Mouse (Mus musculus): ENCODE results near the gene Xpo6. TPM values are rescaled to one million over a fixed set of nuclear protein-coding genes. Genes with fewer than 3 reads are reported as not detected.

The Xpo6 gene
- total RNA-seq, 1 experiment from 2014 or later = 76.0 TPM

DNA sequence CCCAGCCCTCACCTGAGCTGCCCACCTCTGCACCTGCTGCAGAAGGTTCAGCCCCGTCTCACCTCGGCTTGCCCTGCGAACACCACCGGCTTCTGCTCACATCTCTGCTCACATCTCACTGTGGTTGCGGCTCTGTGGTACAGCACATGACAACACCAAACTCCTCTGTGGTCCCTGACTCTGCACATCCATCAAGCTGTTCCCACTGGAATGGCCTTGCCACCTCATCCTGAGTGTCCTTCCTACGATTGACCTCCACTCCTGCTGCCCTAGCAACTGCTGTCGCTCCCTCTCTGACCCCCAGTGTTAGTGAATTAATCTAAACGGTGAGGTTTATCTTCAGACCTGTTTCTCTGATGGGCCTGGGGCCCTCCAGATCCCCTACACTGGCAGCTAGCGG is 115.1 kb downstream of the Xpo6 start:
- ATAC-seq (replicated peaks; ENCODE audit: low read depth, poor library complexity, severe bottlenecking) = no peak

DNA sequence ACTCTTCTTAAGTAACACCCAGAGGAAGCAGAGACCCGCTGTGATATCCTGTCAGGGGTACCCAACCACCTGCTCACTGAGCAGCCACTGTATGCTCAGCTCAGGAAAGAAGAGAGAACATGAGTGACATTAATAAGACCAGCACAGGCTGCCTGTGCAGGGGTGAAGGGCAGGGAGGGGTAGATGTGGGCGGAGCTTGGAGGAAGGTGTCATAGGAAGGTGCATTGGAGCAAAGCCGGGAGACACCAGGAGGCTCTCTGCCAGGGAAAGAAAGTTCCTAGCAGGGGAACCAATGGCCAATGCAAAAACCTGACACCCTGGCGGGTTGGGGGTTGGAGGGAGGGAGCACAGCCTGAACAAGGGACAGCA is 116.3 kb downstream of the Xpo6 start:
- ATAC-seq (replicated peaks; ENCODE audit: low read depth, poor library complexity, severe bottlenecking) = no peak

DNA sequence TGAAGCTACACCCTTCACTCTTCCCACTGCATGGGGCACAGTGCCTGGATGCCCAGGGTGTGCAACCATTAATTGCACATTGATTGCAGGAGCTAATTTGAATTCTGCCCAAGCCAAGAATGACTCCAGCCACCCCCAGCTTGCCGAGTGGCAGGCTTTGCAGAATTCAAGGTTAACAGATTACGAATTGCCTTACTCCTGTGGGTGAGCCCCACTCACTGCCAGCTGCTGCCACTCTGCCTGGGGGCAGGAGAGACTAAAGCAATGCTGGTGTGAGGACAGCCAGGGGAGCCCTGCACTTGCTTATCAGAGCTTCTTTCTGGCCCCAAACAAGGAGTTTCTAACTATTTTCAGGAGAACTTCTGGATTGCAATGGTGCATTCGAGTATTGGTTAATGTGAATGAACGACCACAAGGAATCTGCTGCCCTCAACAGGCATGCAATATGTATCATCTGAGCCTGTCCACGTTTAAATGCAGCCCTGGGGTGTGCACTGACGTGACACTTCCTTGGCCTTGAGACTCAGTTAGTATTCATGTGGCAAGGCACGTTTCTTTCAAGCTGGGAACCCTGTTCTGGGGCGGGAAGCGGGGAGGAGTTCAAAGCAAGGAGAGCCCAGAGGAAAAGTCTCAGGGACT is 116.8 kb downstream of the Xpo6 start:
- ATAC-seq (replicated peaks; ENCODE audit: low read depth, poor library complexity, severe bottlenecking) = no peak

DNA sequence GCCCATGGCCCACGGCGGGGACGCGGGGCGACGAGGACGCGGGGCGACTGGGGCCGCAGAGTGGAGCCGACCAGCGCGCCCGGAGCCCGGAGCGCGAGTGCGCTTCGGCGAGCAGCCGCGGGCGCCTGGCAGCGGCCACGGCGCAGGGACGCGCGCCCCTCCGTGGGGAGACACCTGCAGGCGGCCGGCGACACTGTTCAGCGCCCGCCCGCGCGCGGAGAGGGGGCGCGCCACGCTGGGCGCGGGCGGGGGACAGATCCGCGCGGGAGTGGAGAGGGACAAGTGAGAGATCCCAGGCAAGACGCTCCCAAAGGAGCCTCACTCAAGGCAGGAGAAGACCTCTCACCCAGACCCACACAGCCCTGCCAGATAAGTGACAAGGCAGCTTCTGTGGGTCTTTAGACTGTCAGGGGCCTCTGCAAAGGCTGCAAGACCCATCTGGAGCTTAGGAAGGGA is 118.0 kb downstream of the Xpo6 start, which contains the start of gene Gsg1l:
TSS of gene Gsg1l (minus strand) at position 126 of the 456 bp plus-strand sequence.
- no peak for ATAC-seq (replicated peaks; ENCODE audit: low read depth, poor library complexity, severe bottlenecking)

DNA sequence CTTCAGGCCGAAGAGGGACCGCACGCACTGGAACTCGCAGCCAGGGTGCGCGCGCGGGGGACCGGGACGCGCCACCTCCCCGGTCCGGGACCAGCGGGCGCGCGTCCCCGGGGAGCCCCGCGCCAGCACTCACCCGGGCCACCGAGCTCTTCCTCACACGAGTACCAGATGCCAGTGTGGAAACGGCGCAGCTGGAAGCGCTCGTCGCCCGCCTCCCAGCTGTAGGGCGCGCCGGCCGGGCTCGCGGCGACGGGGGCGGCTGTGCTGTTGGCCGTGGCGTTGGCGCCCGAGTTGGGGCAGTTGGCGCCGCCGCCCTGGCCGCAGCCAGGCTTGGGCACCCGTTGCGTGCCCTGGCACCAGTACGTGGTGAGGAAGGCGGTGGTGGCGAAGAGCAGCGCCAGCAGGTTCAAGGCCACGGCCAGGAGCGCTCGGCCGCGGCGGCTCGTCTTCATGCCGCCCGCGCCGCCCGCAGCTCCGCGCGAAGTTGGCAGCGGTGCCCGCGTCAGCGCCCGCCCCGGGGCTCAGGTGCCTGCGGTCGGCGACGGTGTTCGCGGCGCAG is 118.5 kb downstream of the Xpo6 start:
- ATAC-seq (replicated peaks; ENCODE audit: low read depth, poor library complexity, severe bottlenecking) = no peak

DNA sequence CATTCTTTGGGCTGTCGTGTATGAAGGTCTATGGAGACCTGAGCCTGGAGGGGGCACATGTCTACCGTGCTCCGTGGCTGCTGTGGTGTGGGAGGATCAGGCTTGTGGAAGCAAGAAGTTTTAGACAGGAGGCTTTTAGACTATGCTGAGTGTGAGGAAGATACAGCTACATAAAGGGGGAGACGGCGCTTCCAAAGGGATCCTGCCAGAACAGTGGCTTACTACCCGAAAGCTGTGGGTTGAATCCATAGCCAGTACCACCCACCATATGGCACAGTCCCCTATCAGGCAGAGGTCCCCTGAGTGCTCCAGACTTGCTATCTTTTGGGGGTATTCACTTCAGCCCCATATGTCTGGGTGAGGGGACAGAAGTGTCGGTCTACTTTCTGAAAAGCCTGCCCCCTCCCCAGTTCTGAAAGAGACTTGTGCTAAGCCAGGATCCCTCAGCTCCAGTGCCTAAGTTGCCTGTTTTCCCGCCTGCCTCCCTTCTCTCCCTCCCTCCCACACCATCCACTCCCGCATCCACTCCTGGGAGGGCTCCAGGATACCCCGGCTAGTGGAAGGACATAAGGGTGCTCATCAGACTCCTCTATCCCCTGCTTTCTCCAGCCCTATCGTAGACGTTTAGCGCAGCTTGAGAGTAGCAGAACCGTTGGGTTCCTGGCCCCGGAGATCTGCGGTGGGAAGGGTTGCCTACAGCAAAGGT is 119.2 kb downstream of the Xpo6 start:
- no peak for ATAC-seq (replicated peaks; ENCODE audit: low read depth, poor library complexity, severe bottlenecking)

DNA sequence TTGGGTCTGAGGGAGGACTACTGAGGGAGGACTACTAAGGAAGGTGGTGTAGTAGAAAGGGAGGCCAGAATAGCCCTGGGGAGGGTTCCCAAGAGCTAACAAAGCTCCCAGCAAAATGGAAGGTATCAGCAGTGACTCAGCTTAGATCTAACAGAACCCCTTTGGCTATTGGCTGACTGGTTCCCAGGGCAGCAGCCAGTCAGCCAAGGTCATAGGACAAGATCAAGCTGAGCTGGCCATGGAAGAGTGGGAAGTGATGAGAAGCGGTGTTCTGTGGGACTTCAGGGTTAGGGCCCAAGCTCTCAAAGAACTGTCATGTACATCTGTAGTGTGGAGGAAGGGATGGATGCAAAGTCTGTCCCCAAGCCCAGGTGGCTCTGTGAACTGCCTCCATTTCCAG is 123.4 kb downstream of the Xpo6 start:
- ATAC-seq (replicated peaks; ENCODE audit: low read depth, poor library complexity, severe bottlenecking) = no peak

DNA sequence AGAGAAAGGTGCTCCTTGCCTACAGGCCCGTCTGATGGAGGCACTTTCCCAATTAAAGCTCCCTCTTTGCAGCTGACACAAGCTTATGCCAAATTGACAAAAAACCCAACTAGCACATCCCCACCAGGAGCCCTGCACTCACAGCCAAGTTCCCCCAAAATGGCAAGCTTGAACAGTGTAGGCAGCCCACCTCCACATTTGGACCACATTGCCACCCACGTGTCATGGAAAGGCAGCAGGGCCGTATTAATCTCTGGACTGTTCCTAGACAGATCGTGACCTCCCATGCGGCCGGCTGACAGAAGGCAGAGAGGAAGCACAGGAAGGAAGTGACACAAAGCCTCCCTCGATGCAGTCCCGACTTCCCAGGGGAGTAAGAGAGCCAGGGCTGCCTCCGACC is 125.2 kb downstream of the Xpo6 start:
- no peak for ATAC-seq (replicated peaks; ENCODE audit: low read depth, poor library complexity, severe bottlenecking)

DNA sequence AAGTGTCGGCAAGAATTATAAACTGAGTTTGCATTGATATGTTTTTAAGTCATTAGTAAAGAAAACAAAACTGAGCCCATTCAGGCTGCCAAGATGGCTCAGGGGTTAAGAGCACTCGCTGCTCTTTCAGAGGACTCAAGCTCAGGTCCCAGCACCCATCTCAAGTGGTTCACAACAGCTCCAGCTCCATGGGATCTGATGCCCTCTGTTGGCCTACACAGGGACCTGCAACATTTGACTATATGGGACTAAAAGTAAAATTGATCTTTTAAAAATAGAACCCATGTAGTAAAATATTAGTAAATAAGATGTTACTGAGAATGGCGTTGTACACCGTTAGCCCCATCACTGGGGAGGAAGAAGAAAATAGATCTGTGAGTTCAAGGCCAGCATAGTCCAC is 130.0 kb downstream of the Xpo6 start:
- no peak for ATAC-seq (replicated peaks; ENCODE audit: low read depth, poor library complexity, severe bottlenecking)

DNA sequence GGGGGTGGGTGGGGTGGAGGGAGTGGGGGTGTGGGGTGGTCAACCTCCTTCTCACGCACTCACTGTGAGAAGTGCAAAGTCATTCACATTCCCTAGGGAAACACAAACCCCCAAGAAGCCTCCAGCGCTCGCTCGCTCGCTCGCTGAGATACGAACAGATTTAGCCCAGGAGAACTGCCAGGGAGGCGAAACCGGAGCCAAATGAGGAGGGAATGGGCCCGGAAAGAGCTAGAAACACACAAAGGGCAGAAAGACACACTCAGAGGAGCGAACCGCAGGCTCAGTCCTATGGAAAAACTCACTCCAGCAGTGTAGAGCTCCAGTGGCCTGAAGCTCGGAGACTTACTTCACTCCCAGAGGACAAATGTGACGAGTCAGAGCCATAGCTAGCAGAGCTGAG is 133.5 kb downstream of the Xpo6 start:
- ATAC-seq (replicated peaks; ENCODE audit: low read depth, poor library complexity, severe bottlenecking) = no peak

DNA sequence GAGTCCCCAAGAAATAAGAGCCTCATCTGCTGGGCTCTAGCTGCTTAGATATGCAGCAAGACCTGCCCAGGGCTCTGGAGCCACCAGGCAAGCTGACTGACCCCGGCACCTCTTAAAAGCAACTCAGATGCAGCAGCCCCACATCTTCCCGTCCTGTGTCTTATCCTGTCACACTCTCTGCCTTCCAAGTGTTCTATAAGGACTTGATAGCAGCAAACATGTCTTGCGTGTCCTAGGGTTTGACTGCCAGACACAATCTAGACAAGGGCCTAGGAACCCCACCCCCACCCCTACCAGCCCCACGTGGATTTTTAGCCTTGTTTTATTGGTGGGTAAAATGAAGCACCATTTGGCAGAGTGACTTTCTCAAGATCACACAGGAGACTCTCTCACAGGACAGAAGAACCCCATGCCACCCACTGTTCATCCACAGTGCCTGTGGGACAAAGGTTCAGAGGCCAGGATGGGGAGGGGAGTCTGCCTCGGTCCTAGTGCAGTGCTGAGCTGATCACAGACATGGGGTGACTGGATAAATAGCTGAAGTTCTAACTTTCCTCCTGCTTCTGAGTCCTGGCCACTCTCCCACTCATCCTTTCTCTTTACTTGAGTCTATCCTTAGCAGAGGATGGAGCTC is 134.9 kb downstream of the Xpo6 start:
- no peak for ATAC-seq (replicated peaks; ENCODE audit: low read depth, poor library complexity, severe bottlenecking)

DNA sequence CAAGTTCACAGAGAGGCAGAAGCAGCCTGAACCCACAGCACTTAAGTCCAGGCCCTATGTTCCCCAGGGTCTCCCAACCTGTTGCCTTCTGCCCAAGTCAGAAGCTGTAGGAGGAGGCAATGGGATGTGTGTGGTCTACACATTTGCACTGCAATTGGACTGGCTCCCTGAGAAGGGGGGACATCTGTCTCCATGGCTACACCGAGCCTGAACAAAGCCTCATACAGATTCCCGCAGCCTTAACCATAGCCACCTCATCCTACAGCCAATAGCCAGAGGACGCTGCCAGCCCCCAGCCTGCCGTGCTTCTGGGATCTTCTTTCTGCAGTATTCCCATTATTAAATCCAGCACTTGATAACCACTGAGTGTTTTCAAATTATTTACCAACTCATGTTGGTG is 138.1 kb downstream of the Xpo6 start:
- ATAC-seq (replicated peaks; ENCODE audit: low read depth, poor library complexity, severe bottlenecking) = no peak

DNA sequence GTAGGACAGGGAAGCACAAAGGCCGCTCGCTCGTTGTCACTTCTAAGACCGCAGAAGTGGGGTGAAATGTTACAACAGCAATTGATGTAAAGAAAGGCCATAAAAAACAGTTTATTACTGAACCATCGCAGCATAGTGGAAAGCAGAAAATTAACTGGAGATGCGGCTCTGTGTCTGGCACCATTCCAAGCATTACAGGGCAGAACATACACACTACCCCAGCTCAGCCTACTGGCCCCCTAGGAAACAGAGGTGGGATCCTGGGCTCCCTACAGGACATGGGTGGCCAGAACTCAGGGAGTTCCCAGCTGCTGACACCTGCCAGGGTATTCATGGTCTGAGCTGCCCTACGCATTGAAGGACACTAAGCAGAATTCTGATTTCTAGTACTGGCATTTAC is 141.4 kb downstream of the Xpo6 start:
- no peak for ATAC-seq (replicated peaks; ENCODE audit: low read depth, poor library complexity, severe bottlenecking)

DNA sequence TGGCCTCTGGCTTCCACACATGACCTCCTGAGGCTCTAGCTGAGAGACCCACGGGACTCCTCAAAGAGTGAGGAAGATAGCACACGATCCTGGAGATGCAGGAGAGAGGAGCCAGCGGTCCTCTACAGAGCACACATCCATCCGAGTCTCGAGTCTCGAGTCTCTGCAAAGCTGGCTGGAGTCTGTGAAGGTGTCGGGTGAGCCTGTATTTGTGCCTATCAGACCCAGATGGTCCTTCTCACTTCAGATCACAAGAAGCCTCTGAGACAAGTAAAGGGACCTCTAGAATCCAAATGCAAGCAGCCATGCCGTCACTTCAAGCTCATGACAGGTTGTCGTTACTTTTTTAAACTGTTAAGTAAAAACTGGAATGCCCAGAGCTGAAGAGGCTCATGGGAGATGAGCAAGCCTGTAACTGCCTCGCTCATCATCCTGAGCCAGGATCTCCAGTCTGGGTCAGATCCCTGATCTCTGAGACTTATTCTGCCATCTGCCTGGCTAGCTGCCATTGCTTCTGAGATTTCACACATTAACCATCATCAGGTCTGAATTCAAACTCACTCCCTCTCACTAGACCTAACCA is 142.9 kb downstream of the Xpo6 start:
- ATAC-seq (replicated peaks; ENCODE audit: low read depth, poor library complexity, severe bottlenecking) = no peak

DNA sequence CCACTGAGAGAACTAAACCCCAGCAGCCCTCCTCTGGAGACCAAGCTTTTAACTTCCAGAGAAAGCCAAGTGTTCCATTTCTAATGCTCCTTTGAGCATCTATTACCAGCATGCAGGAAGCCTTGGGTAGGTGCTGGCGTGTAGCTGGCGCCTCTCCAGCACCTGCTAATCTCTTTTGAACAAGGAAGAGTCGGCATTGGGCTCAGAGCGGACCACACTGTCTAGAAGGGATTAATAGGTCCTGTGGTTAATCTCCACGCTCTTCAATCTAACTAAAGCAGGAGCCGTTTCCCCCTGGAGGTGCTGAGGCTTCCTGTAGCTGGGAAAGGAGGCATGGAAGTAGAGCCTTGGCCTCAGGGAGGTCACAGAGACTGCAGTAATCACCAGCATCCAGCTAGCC is 145.7 kb downstream of the Xpo6 start:
- no peak for ATAC-seq (replicated peaks; ENCODE audit: low read depth, poor library complexity, severe bottlenecking)

DNA sequence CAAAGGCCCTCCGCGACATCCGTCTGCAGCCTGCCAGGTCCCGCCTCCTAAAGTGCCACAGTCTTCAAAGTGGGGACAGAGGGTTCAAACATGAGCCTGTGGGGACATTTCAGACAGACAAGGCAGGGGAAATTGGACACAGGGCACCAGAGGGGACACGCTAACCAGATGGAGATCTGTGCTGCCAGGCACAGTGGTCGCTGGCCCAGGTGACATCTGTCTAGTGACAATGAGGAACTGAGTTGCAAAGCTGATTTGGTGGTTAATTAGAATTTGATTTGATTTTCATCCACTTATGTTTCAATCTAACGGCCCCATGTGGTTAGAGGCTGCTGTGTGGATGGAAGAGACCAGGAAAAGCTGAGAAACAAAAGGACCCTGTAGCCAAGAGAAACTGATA is 146.7 kb downstream of the Xpo6 start:
- ATAC-seq (replicated peaks; ENCODE audit: low read depth, poor library complexity, severe bottlenecking) = no peak

DNA sequence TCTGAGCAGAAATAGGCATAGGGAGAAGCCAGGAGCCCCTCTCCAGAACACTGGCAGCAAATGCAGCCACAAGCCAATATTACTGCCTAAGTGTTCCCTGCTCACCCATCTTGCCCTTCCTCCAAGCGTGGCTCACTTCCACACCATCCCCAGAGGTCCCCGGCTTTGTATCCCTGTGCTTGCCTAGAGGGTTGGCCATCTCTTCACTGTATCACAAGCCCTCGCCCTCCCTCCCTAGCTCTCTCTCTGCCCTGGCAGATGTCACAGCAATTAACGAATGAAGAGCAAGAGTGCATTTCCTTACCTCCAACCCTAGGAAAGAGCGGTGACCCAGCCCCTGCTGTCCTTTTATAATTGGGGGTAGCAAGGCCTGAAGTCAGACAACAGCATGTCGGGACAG is 148.4 kb downstream of the Xpo6 start:
- ATAC-seq (replicated peaks; ENCODE audit: low read depth, poor library complexity, severe bottlenecking) = no peak

Measured in common myeloid progenitor, adult 5-6 weeks (primary cell).